Mouse (Mus musculus): ENCODE measurements at regions not wholly inside any gene's neighbourhood (a gene's known extent, or its start where the extent isn't known, plus 50 kb on each side); places are given as distances from the start of the nearest gene placed in this dataset.

DNA sequence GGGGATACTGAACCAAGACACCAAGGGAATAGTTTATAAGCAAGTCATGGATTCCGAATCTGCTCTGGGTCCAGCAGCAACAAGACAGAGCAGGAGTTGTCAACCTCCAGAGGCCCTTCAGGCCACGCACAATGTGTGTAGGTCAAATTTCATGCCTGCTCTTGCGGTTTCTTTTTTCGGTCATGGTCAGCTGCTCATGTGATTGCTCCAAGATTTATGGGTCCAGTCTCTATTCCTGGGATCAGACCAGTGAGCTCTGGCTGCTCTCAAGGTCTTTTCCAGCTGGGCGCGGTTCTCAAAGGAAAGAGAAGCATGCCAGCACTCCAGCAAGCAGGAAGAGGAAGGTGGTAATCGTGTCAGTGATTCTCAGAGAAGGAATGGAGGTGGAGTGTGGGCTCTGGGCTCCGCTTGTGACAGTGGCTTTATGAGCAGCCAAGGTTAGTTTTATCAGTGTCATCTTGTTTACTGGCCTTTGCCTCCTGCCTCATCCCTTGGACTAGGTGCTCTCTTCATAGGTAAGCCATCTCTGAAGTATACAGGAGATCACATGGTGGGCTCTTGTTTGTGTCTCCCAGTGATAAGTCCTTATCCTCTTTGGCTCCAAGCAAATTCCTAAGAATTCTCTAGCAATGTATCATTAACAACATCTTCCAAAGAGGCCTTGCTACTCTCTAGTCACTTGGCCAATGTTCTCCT, 148.5 kb upstream of the Maf start:
- DNase-seq (ENCODE audit: low read depth, low spot score), result no peak
- Histone ChIP-seq H3K27ac (ENCODE audit: control insufficient read depth, low read depth, low read length) (no peak overlapping the region), H3K9ac (ENCODE audit: control insufficient read depth, low read depth, low read length, poor library complexity, severe bottlenecking) (no peak overlapping the region), H3K4me3 (ENCODE audit: control insufficient read depth in 1 of 2, insufficient read depth in 1 of 2, low read depth in 2 of 2, low read length in 2 of 2) (no peak overlapping the region), H3K36me3 (ENCODE audit: control insufficient read depth in 1 of 2, insufficient read depth in 2 of 2, low read length in 2 of 2) (no peaks in the 10 kb centered on the region), H3K27me3 (ENCODE audit: control insufficient read depth in 1 of 2, insufficient read depth in 2 of 2, low read length in 2 of 2) (no peaks in the 10 kb centered on the region), H3K9me3 (replicated peaks; ENCODE audit: insufficient read depth, low read length) (no peaks in the 10 kb centered on the region), H3K79me2 (ENCODE audit: control insufficient read depth, insufficient read depth, low read length, poor library complexity) (no peaks in the 10 kb centered on the region), H3K4me1 (ENCODE audit: control insufficient read depth in 1 of 2, insufficient read depth in 2 of 2, low read length in 2 of 2) (no peaks in the 10 kb centered on the region)
- TF ChIP-seq SMC3 (IDR thresholded peaks at IDR 0.05; ENCODE audit: low read depth, low read length) (no peak), USF1 (IDR thresholded peaks at IDR 0.05; ENCODE audit: low read depth, low read length) (no peak), ETS1 (IDR thresholded peaks at IDR 0.05; ENCODE audit: low read depth, low read length) (no peak), NELFE (IDR thresholded peaks at IDR 0.05; ENCODE audit: low read depth, low read length) (no peak), MAX (IDR thresholded peaks at IDR 0.05; ENCODE audit: low read length) (no peak), USF2 (IDR thresholded peaks at IDR 0.05; ENCODE audit: borderline replicate concordance in 1 of 2, insufficient read depth in 1 of 2, low read depth in 1 of 2, low read length in 2 of 2) (no peak), SIN3A (IDR thresholded peaks at IDR 0.05; ENCODE audit: low read length) (no peak)

DNA sequence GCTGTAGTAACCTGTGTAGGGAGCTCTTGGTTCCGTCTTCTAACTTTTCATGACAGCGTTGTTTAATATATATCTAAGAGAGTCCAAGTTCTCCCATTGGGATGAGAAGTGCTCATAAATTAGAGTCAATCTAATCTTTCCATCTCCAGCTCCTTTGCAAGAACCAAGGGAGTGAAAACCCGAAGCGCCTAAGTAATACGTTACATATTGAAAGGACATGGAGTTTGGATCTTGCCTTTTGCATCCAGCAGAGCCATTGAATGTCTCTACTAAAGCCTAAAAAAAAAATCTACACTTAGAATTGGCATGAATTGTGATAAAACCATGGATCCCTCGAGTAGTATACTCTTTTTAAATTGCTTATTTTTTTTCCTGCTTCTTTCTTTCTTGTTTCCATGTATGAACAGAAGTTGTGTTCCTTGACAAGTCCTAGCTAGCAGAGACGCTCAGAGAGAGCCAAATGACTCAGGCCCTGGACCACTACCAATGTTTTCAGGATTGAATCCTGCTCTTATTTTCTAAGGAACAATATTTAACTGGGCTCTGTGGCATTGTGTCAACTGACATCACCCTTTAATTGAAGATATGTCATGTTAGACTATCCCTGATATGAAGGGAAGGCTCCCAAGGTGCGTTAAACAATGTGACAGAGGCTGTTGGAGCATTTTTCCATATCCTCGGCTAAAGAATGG, 146.8 kb upstream of the Maf start:
- no peak overlapping the region for H3K27ac ChIP-seq (ENCODE audit: control insufficient read depth, low read depth, low read length)
- no peaks in the 10 kb centered on the region for H3K36me3 ChIP-seq (ENCODE audit: control insufficient read depth in 1 of 2, insufficient read depth in 2 of 2, low read length in 2 of 2)
- no peaks in the 10 kb centered on the region for H3K79me2 ChIP-seq (ENCODE audit: control insufficient read depth, insufficient read depth, low read length, poor library complexity)
- H3K4me3 ChIP-seq (ENCODE audit: control insufficient read depth in 1 of 2, insufficient read depth in 1 of 2, low read depth in 2 of 2, low read length in 2 of 2), result no peak overlapping the region
- no peak overlapping the region for H3K9ac ChIP-seq (ENCODE audit: control insufficient read depth, low read depth, low read length, poor library complexity, severe bottlenecking)
- H3K27me3 ChIP-seq (ENCODE audit: control insufficient read depth in 1 of 2, insufficient read depth in 2 of 2, low read length in 2 of 2), result no peaks in the 10 kb centered on the region
- no peak for DNase-seq (ENCODE audit: low read depth, low spot score)
- no peaks in the 10 kb centered on the region for H3K4me1 ChIP-seq (ENCODE audit: control insufficient read depth in 1 of 2, insufficient read depth in 2 of 2, low read length in 2 of 2)
- no peak for TF ChIP-seq MEF2A (IDR thresholded peaks at IDR 0.05; ENCODE audit: extremely low read depth, insufficient replicate concordance, low read depth, low read length, poor library complexity, severe bottlenecking)
- no peak for TF ChIP-seq TAL1 (IDR thresholded peaks at IDR 0.05; ENCODE audit: low read length)
- TF ChIP-seq ELF1 (IDR thresholded peaks at IDR 0.05; ENCODE audit: low read depth, low read length), result no peak
- TF ChIP-seq ZMIZ1 (IDR thresholded peaks at IDR 0.05; ENCODE audit: low read depth, low read length), result no peak
- no peaks in the 10 kb centered on the region for H3K9me3 ChIP-seq (replicated peaks; ENCODE audit: insufficient read depth, low read length)

DNA sequence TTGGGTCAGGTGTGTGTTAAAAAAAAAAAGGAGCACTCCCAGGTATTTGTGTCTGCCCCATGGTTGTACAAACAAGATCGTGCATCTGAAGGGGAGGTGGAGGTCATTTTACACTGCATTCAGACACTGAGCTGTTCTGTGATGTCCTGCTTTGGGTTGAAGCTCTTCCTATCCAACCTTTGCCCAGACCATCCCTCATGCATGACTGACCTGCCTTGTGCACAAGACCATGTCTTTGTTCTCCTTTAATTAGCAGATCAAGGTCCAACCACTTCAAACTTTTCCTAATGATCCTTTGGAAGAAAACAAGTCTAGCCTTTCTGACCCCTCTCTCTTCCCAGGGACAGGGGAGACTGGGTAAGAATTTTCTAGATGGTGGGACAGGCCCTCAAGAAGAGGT, 143.0 kb upstream of the Maf start:
- no peak overlapping the region for H3K9ac ChIP-seq (ENCODE audit: control insufficient read depth, low read depth, low read length, poor library complexity, severe bottlenecking)
- H3K36me3 ChIP-seq (ENCODE audit: control insufficient read depth in 1 of 2, insufficient read depth in 2 of 2, low read length in 2 of 2), result no peaks in the 10 kb centered on the region
- H3K79me2 ChIP-seq (ENCODE audit: control insufficient read depth, insufficient read depth, low read length, poor library complexity), result no peaks in the 10 kb centered on the region
- DNase-seq (ENCODE audit: low read depth, low spot score), result no peak
- no peak overlapping the region for H3K4me3 ChIP-seq (ENCODE audit: control insufficient read depth in 1 of 2, insufficient read depth in 1 of 2, low read depth in 2 of 2, low read length in 2 of 2)
- no peaks in the 10 kb centered on the region for H3K4me1 ChIP-seq (ENCODE audit: control insufficient read depth in 1 of 2, insufficient read depth in 2 of 2, low read length in 2 of 2)
- H3K27ac ChIP-seq (ENCODE audit: control insufficient read depth, low read depth, low read length), result no peak overlapping the region
- no peaks in the 10 kb centered on the region for H3K9me3 ChIP-seq (replicated peaks; ENCODE audit: insufficient read depth, low read length)
- no peaks in the 10 kb centered on the region for H3K27me3 ChIP-seq (ENCODE audit: control insufficient read depth in 1 of 2, insufficient read depth in 2 of 2, low read length in 2 of 2)
- TF ChIP-seq MAZ (IDR thresholded peaks at IDR 0.05; ENCODE audit: low read depth, low read length) (no peak), ETS1 (IDR thresholded peaks at IDR 0.05; ENCODE audit: low read depth, low read length) (no peak), NELFE (IDR thresholded peaks at IDR 0.05; ENCODE audit: low read depth, low read length) (no peak), MAFK (IDR thresholded peaks at IDR 0.05; ENCODE audit: borderline replicate concordance, low read depth, low read length) (no peak), ZMIZ1 (IDR thresholded peaks at IDR 0.05; ENCODE audit: low read depth, low read length) (no peak), MEF2A (IDR thresholded peaks at IDR 0.05; ENCODE audit: extremely low read depth, insufficient replicate concordance, low read depth, low read length, poor library complexity, severe bottlenecking) (no peak), POLR2A (IDR thresholded peaks at IDR 0.05; ENCODE audit: control insufficient read depth in 1 of 2, insufficient read depth in 1 of 2, low read depth in 1 of 2, low read length in 2 of 2, poor library complexity in 1 of 2) (no peak), ZNF384 (IDR thresholded peaks at IDR 0.05; ENCODE audit: low read depth, low read length) (no peak), E2F4 (IDR thresholded peaks at IDR 0.05; ENCODE audit: borderline replicate concordance, low read depth, low read length) (no peak), GATA1 (IDR thresholded peaks at IDR 0.05; ENCODE audit: low read depth, low read length) (no peak), BHLHE40 (IDR thresholded peaks at IDR 0.05; ENCODE audit: borderline replicate concordance, low read depth, low read length) (no peak), KAT2A (conservative IDR thresholded peaks at IDR 0.05; ENCODE audit: low read depth, low read length) (no peak), ZC3H11A (IDR thresholded peaks at IDR 0.05; ENCODE audit: low read depth, low read length) (no peak), USF1 (IDR thresholded peaks at IDR 0.05; ENCODE audit: low read depth, low read length) (no peak), TAL1 (IDR thresholded peaks at IDR 0.05; ENCODE audit: low read length) (no peak), EP300 (IDR thresholded peaks at IDR 0.05; ENCODE audit: low read depth in 1 of 2, low read length in 2 of 2) (no peak)

All from MEL (cell line).